Mouse (Mus musculus): ENCODE data around the gene Tmem179. TPM values are rescaled to one million over a fixed set of nuclear protein-coding genes. Genes with fewer than 3 reads are reported as not detected.

The Tmem179 gene
- total RNA-seq, 2 experiments from 2014 or later = 0.11 to 0.12 TPM

DNA sequence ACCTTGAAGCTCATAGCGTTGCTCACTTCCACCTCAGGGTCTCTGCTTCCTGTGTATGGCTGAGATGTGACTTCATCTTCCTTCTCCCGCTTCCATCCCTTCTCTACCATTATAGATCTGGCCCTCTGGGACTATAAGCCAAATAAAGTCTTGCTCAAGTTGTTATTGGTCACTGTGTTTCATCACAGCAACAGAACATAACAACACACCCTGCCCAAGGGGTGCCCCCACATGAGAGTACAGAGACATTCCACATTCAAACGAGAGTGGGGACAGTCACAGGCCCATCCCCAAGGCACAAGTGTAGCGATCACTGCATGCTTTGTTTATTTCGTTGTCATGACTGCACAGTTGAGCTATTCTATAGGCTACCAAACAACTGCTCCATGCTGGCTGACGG is 20.7 kb upstream of the Tmem179 start:
- no peak for DNase-seq

DNA sequence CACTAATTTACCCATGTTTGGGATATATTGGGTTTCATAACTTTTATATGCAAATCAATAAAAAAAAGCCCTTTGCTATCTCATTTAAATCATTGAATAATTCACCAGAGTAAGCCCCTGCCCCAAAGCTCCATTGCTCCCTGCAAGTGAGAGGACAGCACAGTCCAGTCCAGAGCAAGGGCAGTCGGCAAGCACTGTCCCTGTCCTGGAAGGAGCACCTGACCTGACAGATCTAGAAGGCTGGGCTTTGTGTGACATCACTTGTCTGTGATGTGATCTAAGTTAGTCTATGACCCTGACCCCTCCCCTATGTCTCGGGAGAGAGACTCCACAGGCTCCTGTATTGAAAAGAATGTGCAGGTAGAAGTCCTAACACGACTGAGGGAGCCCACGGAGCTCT is 17.2 kb upstream of the Tmem179 start:
- DNase-seq = no peak

DNA sequence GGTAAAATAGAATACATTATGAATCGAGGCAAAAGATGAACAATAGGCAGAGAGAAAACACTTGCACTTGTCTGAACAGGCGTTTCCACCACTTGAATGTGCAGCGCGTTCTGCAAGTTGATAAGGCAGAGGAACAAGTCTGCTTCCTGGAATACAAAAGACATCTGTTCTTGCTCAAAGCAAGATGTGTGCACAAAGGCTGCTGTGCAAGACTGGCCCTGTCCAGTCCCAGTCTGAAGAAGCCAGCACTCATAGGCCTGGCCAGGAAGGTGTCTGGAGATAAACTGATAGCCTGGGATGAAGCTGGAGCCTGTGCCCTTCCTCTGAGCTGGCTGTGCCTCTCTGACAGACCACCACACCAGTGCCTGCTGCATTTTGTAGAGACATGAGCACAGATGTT is 1.6 kb upstream of the Tmem179 start:
- DNase-seq = no peak

DNA sequence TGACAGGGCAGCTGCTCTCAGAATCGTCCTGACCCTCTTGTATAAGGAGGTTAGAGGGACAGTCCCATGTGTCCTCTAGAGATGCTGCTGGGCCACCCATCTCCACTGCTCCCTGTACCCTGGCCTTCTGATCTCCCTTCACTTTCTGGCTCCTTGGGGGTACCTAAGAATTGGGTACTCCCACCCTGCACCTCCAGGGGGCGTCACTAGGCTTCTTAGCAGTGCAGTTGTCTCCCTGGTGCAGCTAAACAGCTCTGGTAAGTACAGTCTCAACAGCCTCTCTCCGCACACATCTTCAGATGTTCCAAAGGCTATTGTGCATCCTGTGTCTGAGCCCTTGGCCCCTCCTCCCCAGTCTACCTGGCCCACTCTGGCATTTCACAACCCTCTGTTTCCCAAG is 1.6 kb downstream of the Tmem179 start:
- no peak for DNase-seq

GRCm38 (mm10) chr12:112510733-112511372 is 5.7 kb downstream of the Tmem179 start:
- DNase-seq = peak; percentile 72

DNA sequence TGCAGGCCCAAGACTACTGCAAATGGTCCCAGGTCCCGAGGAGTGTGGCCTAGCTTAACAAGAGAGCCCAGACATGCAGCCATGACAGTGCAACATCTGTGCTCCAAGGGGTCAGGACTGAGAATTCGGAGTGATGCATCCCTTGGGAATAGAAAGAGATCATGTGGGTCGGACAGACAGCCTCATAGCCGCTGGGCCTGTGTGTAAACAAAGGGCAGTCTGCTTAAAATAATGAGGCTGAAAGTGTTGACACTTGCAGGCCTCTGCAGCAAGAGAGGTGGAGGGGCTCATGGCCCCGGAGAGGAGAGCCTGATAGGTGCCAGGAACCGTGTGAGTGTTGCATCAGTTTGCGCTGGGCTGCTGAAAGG is 6.2 kb downstream of the Tmem179 start:
- no peak for DNase-seq

- DNase-seq = no peak
Measured at GRCm38 (mm10) chr12:112507984-112508383, 8.6 kb downstream of the Tmem179 start.

DNA sequence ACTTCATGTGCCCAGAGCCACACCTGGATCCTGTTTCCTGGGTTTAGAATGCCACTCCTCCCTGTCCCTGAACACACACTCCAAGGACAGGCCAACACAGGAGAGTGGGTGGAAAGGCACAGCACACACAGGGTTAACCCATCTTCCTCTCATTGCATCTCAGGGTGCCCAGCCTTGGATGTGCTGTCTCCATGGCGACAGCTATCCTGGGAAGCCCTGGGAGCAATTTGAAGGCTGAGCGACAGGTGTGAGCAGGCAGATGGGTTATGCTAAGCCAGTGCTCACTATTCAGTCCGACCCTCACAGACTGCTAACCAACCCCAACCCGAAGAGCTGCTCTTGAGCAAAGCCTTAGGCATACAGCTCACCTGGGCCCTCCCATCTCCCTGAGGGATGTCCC is 9.3 kb downstream of the Tmem179 start:
- DNase-seq = no peak

DNA sequence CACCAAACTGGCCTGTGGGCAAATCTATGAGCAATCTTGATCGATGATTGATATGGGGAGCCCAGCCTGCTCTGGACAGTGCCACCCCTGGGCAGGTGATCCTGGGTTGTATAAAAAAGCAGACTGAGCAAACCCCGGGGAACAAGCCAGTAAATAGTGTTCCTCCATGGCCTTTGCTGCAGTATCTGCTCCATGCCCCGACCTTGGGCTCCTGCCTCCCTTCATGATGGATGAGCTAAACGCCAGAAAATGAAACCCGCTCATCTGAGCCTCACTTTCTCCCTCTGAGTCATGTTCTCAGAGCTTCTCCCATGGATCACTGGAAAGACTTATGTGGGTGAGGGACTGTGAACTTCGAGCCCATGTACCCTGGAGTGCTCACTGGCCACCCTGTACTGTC is 10.3 kb downstream of the Tmem179 start:
- DNase-seq = no peak

DNA sequence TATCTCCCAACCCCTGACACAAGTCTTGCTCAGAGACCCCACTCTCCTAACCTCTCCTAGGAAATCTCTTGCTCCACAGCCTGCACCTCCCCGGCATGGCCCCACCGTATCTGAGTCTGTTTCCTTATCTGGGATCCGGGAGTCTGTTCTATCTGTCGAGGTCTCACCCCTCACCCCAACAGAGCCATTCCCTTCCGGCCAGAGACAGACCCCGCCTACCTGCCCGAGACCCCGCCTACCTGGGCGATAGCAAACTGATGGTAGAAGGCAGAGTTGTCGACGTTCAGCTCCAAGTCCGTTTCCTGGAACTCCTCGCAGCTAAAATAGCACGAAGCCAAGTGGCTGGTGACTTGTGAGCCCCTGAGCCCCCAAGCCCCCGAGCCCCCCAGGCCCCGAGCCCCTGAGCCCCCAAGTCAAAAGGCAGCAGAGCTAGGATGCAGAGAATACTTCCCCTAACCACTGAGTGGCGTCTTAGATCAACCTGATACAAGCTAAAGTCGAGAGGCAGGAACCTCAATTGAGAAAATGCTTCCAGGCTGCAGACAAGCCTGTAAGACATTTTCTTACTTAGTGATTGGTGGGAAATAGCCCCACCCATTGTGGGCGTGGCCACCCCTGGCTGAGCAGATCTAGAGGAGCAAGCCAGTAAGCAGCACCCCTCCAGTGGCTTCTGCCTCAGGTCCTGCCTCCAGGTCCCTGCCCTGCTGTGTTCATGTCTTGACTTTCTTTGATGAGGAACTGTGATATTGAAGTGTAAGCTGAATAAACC is 13.4 kb downstream of the Tmem179 start:
- DNase-seq = no peak

GRCm38 (mm10) chr12:112498683-112499082 is 17.9 kb downstream of the Tmem179 start:
- DNase-seq = peak; percentile 57

- peak; percentile 40 for DNase-seq
Measured at GRCm38 (mm10) chr12:112497731-112498130, 18.8 kb downstream of the Tmem179 start.

GRCm38 (mm10) chr12:112496136-112496535 is 20.4 kb downstream of the Tmem179 start:
- DNase-seq = no peak

DNA sequence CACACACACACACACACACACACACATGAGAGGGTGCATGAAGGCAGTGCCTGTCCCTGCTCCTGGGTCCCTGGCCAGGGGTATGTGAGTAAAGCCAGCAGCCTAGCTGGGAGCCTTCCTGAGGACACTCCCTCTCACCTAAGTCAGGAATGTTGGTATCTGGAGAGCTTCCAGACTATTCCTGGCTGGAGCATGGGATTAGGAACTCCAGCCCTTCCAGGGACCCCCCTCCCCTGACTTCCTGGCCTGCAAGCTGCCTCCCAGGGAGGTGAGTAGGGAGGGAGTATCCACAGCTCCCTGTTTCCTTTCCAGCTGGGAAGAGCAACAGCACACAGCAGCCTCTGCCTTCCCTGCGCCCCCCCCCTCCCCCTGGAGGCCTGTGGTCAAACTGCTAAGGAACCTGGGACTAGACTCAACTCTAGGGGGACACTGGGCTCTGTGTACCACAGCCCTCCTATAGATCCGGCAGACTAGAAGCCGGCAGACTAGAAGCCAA is 26.1 kb downstream of the Tmem179 start:
- peak; percentile 87 for DNase-seq

GRCm38 (mm10) chr12:112489535-112489934 is 27.0 kb downstream of the Tmem179 start:
- no peak for DNase-seq

- DNase-seq = no peak
Measured at GRCm38 (mm10) chr12:112489134-112489533, 27.4 kb downstream of the Tmem179 start, which contains the start of gene A530016L24Rik. Gene A530016L24Rik, plus strand, starts transcription at chr12:112489448.

DNA sequence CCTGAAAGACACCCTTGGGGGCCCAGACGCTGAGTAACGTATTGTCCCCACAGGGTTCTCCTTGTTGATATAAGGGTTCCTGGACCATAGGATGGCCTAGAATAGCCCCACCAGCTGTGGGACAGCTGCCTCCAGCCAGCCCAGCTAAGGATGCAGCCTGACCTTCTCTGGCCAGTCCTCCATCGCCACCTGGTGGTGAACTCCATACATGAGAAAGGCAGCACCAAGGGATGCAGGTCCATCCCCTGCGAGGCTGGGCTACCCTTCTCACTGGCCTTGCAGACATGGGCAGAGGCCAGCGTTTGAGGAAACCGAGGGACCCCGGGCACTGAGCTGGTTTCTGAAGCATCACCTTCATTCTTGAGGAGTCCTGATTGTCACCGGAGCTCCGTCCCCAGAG is 42.8 kb downstream of the Tmem179 start:
- DNase-seq = peak; percentile 96

DNA sequence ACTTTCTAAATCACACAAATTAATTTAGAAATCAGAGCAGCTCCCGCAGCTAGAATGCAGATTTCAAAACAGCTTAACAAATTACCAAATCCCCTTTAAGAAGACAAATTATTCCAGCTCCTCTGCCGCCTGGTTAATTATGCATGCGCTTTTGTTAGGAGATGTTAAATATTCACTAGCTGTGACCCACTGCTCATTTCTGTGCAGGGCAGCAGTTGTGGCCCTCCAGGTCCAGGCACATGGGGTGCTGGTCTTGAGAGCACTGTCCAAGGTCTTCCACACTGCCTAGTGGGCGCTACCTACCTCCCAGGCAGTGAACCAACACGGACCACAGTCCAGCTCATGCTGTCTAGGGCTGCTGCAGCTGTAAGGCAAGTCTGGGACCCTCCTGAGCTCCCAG is 46.3 kb downstream of the Tmem179 start:
- no peak for DNase-seq

GRCm38 (mm10) chr12:112469393-112469792 is 47.2 kb downstream of the Tmem179 start:
- no peak for DNase-seq

DNA sequence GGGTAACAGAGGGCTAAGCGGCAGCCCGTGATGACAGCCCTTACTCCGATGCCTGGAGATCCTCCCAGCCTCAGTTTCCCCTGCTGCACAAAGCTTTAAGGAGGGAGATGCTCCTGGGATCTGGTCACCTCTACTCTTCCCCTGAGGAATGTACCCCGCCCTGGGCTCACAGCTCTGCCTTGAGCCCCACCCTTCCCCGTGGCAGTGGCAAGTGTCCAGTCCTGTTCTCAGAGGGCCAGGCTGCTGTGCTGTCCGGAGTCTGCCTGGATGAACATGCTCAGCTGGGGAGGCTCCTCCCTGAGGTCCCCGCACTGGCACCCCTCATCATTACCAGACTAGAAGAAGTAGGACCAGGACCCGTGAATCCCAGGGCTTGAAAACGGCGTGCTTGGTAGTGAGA is 49.2 kb downstream of the Tmem179 start:
- no peak for DNase-seq

GRCm38 (mm10) chr12:112465928-112466327 is 50.6 kb downstream of the Tmem179 start:
- DNase-seq = no peak

DNA sequence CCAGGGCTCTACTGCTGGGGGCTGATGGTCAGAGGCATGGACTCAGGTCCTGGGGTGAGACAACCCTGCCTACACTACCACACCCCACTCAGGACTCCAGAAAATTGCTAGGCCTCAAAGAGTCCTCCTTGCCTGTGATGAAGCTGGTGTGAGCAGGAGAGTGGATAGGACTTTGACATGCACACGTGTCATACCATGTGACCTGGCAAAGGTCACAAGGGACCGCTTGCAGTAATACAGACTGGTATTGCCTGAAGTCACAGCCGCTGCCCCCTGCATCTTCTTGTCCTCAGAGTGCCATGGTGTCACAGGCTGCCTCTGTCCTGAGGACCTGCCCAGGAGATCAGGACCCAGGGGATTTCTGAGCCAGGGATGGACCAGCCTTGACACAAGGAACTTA is 52.0 kb downstream of the Tmem179 start:
- DNase-seq = no peak

DNA sequence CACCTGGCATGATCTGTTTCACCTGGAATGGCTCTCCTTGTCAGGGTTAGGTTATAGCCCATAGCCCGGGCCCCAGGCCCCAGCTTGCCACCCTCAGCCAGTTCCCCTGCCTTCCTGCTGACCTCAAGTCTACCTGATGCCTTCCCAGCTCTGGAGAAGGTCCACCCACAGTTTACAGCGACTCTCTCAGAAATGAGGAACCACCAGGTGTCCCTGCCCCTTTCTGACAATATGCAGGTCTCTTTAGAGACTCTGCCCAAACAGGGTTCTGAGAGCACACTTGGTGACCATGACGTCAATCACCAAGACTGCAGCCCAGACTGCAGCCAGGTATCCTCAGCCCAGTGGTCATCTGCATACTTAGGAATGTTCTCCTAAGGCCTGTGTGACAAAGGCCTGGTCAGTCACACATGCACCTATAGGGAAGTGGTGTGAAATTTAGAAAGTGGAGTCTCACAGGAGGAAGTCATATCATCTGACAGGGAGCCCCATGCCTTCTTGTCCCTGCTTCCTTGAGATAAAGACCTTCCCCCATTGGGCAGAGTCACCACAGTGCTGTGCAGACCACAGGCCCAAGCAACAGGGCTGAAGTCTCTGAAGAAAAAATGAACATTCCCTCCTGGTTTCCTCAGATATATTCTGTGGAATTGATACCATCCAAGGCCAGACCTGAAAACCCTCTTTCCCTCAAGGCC is 52.6 kb downstream of the Tmem179 start:
- no peak for DNase-seq
